ENCODE assay signal across 1 mouse cellular context in the genomic region with DNA sequence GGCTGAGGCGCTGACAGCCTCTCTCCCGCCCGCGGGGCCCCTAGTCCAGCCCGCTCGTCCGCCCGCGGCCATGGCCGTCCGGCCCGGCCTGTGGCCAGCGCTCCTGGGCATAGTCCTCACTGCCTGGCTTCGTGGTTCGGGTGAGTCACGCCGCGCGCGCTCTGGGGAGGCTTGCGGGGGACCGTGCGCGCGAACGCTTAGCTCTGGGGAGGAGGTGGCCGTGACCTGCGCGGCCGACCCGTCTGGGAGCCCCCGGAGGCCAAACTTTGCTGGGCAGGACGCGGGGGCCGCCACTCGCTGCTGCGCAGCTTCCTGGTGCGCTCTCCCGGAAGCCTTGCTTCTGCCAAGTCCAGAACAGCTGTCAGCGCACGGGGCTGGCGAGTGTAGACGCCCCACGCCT.
TF ChIP-seq lines count a peak whose summit lies in the region.

No protein-coding gene starts in this region.

TF ChIP-seq in CH12.LX, 34 proteins besides CTCF, POLR2A, EP300 and RAD21 (continued from another document):
- no peak for TF ChIP-seq SIN3A (IDR thresholded peaks at IDR 0.05; ENCODE audit: low read length)
- TF ChIP-seq ETS1 (conservative IDR thresholded peaks at IDR 0.05; ENCODE audit: low read depth, low read length) = no peak
- no peak for TF ChIP-seq PAX5 (IDR thresholded peaks at IDR 0.05; ENCODE audit: low read length)
- TF ChIP-seq TCF12 (IDR thresholded peaks at IDR 0.05; ENCODE audit: low read depth, low read length) = no peak
- no peak for TF ChIP-seq ZNF384 (IDR thresholded peaks at IDR 0.05; ENCODE audit: low read depth, low read length)
- TF ChIP-seq JUN (IDR thresholded peaks at IDR 0.05; ENCODE audit: insufficient read depth, low read depth, low read length) = no peak
- TF ChIP-seq CHD2 (IDR thresholded peaks at IDR 0.05; ENCODE audit: low read length) = no peak
- no peak for TF ChIP-seq KAT2A (IDR thresholded peaks at IDR 0.05; ENCODE audit: insufficient replicate concordance, low read length)
- TF ChIP-seq BHLHE40 (IDR thresholded peaks at IDR 0.05; ENCODE audit: low read depth, low read length) = no peak
- no peak for TF ChIP-seq CHD1 (IDR thresholded peaks at IDR 0.05; ENCODE audit: low read depth, low read length)
- TF ChIP-seq MXI1 (IDR thresholded peaks at IDR 0.05; ENCODE audit: low read depth, low read length) = no peak
- no peak for TF ChIP-seq USF2 (conservative IDR thresholded peaks at IDR 0.05; ENCODE audit: low read depth, low read length)
